Mouse (Mus musculus) forebrain, embryonic 13.5 days (tissue): ENCODE measurements at regions not wholly inside any gene's neighbourhood (a gene's known extent, or its start where the extent isn't known, plus 50 kb on each side); places are given as distances from the start of the nearest gene placed in this dataset.
A peak's percentile ranks its signal among the peaks of the same experiment; 100 is the strongest.

ENCODE experiments used
- ATAC-seq: fragments of 200-750 bp; cut with Nextera tagmentation; 2 replicates; pipeline ENCODE4 v1.8.0; 2017
- H3K27ac ChIP-seq: fragments of 300-500 bp; sonication (generic); 2 replicates; pipeline ENCODE4 v1.5.1; 2015; ENCODE audit warnings: inconsistent platforms, mild to moderate bottlenecking, moderate library complexity
- H3K27me3 ChIP-seq: fragments of 300-500 bp; sonication (generic); 2 replicates; pipeline ENCODE4 v1.6.1; 2015; ENCODE audit warnings: mild to moderate bottlenecking, inconsistent platforms
- H3K36me3 ChIP-seq: fragments of 300-500 bp; sonication (generic); 2 replicates; pipeline ENCODE4 v1.6.1; 2015; ENCODE audit warnings: mild to moderate bottlenecking, inconsistent platforms; ENCODE audit not compliant: poor library complexity, severe bottlenecking
- H3K4me1 ChIP-seq: fragments of 300-500 bp; sonication (generic); 2 replicates; pipeline ENCODE4 v1.6.1; 2015; ENCODE audit warnings: inconsistent platforms
- H3K4me2 ChIP-seq: fragments of 300-500 bp; sonication (generic); 2 replicates; pipeline ENCODE4 v1.6.1; 2015; ENCODE audit warnings: inconsistent platforms, mild to moderate bottlenecking, moderate library complexity
- H3K4me3 ChIP-seq: fragments of 300-500 bp; sonication (generic); 2 replicates; pipeline ENCODE4 v1.5.1; 2015; ENCODE audit warnings: mild to moderate bottlenecking, inconsistent platforms
- H3K9ac ChIP-seq: fragments of 300-500 bp; sonication (generic); 2 replicates; pipeline ENCODE4 v1.6.1; 2015; ENCODE audit warnings: mild to moderate bottlenecking, inconsistent platforms
- H3K9me3 ChIP-seq: fragments of 300-500 bp; sonication (generic); replicated peaks from 2 replicates; pipeline ENCODE4 v1.6.1; 2016; ENCODE audit warnings: inconsistent platforms
- WGBS: fragments of 180-500 bp; shearing (Covaris S2); methylation state at CpG from one replicate; pipeline ENCODE4 v1.1.7; 2015; 5-methylcytosine and 5-hydroxymethylcytosine counted together

DNA sequence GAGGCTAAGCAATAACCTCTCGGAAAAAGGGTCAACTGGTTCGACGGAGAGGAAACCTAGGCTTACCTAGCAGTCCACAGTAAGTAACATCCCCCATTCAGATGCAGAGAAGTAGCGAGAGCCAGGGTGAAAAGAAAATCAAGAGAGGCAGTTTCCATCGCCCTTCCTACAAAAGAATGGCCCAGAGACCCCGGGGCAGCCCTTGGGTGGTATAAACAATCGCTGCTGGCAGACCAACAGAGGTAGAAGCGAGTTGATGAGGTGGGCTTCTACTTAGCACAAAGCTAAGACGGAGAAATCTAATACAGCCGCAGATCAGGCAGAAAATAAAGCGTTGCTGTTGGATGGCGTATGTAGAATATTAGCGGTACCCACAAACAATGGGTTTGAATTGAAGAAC lies 57.8 kb upstream of the Arl15 start:
- no peak overlapping the region for H3K9ac ChIP-seq
- H3K4me3 ChIP-seq = no peak overlapping the region
- H3K27ac ChIP-seq = no peak overlapping the region
- no peaks in the 10 kb centered on the region for H3K27me3 ChIP-seq
- H3K9me3 ChIP-seq = no peaks in the 10 kb centered on the region
- peaks cover 27% of the 10 kb centered on the region for H3K4me1 ChIP-seq
- 70% methylated on average over 13 of the region's 13 CpGs for WGBS
- no peak for ATAC-seq
- no peaks in the 10 kb centered on the region for H3K36me3 ChIP-seq
- no peak overlapping the region for H3K4me2 ChIP-seq

GRCm38 (mm10) chr13:113735611-113736285 lies 58.6 kb upstream of the Arl15 start:
- H3K27me3 ChIP-seq = no peaks in the 10 kb centered on the region
- peaks cover 31% of the 10 kb centered on the region for H3K4me1 ChIP-seq
- no peaks in the 10 kb centered on the region for H3K9me3 ChIP-seq
- H3K4me2 ChIP-seq = no peak overlapping the region
- H3K9ac ChIP-seq = no peak overlapping the region
- no peak overlapping the region for H3K4me3 ChIP-seq
- ATAC-seq = no peak
- H3K36me3 ChIP-seq = no peaks in the 10 kb centered on the region
- 41% methylated on average over 18 of the region's 18 CpGs for WGBS
- H3K27ac ChIP-seq = peak overlapping the region; percentile 88; the same call in 1 of the 2 replicates

DNA sequence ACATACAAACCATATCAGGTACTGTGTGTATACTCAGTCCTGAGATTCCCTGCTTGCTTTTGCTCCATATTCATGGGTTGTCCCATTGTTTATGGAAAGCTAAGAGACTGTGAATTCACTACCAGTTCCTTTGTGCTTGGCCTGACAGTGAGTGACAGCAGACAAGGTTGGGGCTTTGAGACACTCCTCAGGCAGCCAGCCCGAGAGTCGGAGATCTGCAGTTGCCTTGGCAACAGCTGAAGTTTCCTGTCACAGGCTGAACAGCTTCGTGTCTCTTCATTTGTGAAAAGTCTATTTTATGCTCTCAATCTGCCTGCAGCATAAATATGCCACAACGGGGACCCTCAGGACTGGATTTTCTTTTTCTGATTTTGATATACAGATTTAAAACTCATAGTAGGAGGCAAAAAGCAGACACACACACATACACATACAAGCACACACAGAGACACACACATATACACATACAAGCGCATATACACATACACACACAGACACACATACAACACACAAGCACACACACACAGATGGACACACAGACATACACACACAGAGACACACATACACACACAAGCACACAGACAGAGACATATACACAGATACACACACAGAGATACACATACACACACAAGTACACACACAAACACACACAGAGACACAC lies 60.0 kb upstream of the Arl15 start:
- H3K27ac ChIP-seq = peak overlapping the region; percentile 88
- H3K9me3 ChIP-seq = no peaks in the 10 kb centered on the region
- peak; percentile 98 for ATAC-seq
- H3K9ac ChIP-seq = peak overlapping the region; percentile 26; the same call in 1 of the 2 replicates
- no peak overlapping the region for H3K4me3 ChIP-seq
- no peaks in the 10 kb centered on the region for H3K27me3 ChIP-seq
- peaks cover 33% of the 10 kb centered on the region for H3K4me1 ChIP-seq
- WGBS = 14% methylated on average over 5 of the region's 5 CpGs
- H3K36me3 ChIP-seq = no peaks in the 10 kb centered on the region
- peak overlapping the region; percentile 19 for H3K4me2 ChIP-seq

GRCm38 (mm10) chr13:113733734-113734133 lies 60.6 kb upstream of the Arl15 start:
- peak overlapping the region; percentile 88 for H3K27ac ChIP-seq
- peak overlapping the region; percentile 19 for H3K4me2 ChIP-seq
- H3K27me3 ChIP-seq = no peaks in the 10 kb centered on the region
- 60% methylated on average over 2 of the region's 2 CpGs for WGBS
- peak; percentile 51 for ATAC-seq
- H3K4me3 ChIP-seq = no peak overlapping the region
- H3K9ac ChIP-seq = 0 out of 2 replicates have a peak overlapping the region, but pooled peaks have one; percentile 26
- H3K36me3 ChIP-seq = no peaks in the 10 kb centered on the region
- no peaks in the 10 kb centered on the region for H3K9me3 ChIP-seq
- peaks cover 33% of the 10 kb centered on the region for H3K4me1 ChIP-seq

DNA sequence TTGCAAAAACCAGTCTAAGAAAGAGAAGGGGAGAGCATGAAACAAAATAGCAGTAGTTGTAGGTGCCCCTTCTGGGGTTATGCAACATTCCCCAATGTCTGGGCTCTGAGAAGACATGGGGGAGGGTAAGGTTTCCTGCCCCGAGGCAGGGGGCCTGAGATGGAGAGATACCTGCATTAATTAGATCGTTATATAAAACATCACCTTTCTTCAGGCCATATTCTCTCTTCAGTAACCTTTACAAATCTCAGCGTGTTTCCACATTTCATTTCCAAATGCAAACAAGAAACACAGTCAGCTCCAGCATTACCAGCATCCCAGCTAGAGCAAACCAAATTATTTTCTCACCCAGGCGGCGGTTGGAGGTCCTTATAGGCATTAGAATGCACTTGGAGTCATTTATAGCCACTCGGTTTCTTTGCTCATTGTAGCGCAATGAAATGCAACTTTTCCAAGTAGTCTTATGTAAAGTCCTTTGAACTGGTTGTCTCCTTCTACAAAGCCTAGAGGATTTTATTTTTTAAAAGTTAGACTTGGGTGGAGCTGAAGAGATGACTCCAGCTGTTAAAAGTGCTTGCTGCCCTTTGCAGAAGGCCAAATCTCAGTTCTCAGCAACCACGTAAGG lies 63.4 kb upstream of the Arl15 start:
- no peak overlapping the region for H3K4me3 ChIP-seq
- no peak overlapping the region for H3K4me2 ChIP-seq
- H3K9ac ChIP-seq = no peak overlapping the region
- H3K36me3 ChIP-seq = no peaks in the 10 kb centered on the region
- WGBS = 20% methylated on average over 8 of the region's 8 CpGs
- no peaks in the 10 kb centered on the region for H3K9me3 ChIP-seq
- no peak overlapping the region for H3K27ac ChIP-seq
- no peak for ATAC-seq
- H3K27me3 ChIP-seq = no peaks in the 10 kb centered on the region
- H3K4me1 ChIP-seq = peaks cover 33% of the 10 kb centered on the region

- Histone ChIP-seq H3K27ac (no peak overlapping the region), H3K4me2 (no peak overlapping the region), H3K36me3 (no peaks in the 10 kb centered on the region), H3K9ac (no peak overlapping the region), H3K9me3 (no peaks in the 10 kb centered on the region), H3K27me3 (no peaks in the 10 kb centered on the region), H3K4me1 (peaks cover 32% of the 10 kb centered on the region), H3K4me3 (no peak overlapping the region)
- ATAC-seq = no peak
- 86% methylated on average over 6 of the region's 6 CpGs for WGBS
These were observed 64.1 kb upstream of the Arl15 start for GRCm38 (mm10) chr13:113730062-113730775.

- H3K9me3 ChIP-seq = no peaks in the 10 kb centered on the region
- H3K4me2 ChIP-seq = no peak overlapping the region
- H3K27ac ChIP-seq = no peak overlapping the region
- ATAC-seq = no peak
- H3K4me1 ChIP-seq = peaks cover 30% of the 10 kb centered on the region
- no peaks in the 10 kb centered on the region for H3K36me3 ChIP-seq
- H3K27me3 ChIP-seq = no peaks in the 10 kb centered on the region
- H3K9ac ChIP-seq = no peak overlapping the region
- 91% methylated on average over 1 of the region's 1 CpGs for WGBS
- H3K4me3 ChIP-seq = no peak overlapping the region
These were observed 64.7 kb upstream of the Arl15 start for GRCm38 (mm10) chr13:113729574-113729973.

GRCm38 (mm10) chr13:113728111-113728510 lies 64.6 kb upstream of the Hspb3 start:
- ATAC-seq = no peak
- Histone ChIP-seq H3K9me3 (no peaks in the 10 kb centered on the region), H3K36me3 (no peaks in the 10 kb centered on the region), H3K27ac (no peak overlapping the region), H3K27me3 (no peaks in the 10 kb centered on the region), H3K4me3 (no peak overlapping the region), H3K4me2 (no peak overlapping the region), H3K9ac (no peak overlapping the region), H3K4me1 (peaks cover 16% of the 10 kb centered on the region)
- WGBS = 54% methylated on average over 5 of the region's 5 CpGs

DNA sequence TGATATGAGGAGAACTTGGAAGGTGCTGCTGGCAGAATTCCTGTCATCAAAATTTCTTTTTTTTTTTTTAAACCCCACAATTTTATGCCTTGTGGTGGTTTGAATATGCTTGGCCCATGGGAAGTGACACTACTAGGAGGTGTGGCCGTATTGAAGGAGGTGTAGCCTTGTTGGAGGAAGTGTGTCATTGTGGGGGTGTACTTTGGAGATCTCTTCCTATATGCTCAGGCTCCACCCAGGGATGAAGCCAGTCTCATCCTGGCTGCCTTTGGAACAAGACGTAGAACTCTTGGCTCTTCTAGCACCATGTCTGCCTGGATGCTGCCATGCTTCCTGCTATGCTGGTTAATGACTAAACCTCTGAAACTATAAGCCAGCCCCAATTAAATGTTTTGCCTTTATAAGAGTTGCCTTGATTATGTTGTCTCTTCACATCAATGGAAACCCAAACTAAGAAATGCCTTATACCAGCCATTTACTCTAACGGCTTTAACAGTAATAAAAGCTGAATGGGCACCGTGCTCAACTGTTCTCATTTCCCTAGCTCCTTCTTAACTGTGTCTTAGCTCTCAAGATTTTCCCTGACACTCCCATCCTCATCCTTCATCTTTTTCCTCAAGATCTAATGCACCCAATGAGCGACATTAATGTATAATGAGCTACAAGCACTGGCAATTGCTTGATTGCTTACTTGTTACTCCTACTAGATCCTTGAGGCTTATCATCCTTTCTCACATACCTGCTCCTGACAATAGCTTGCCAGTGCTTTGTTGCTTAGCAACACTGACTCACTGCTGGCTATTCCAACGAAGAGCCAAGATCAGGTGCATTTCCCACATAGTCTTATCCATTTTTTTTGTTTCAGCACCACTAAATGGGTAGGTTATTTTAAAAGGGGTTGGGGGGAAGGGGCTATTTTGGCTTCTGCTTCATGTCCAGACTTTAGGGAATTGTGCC lies 61.7 kb upstream of the Hspb3 start:
- Histone ChIP-seq H3K27ac (no peak overlapping the region), H3K36me3 (no peaks in the 10 kb centered on the region), H3K4me1 (0 out of 2 replicates have a peak, but pooled peaks cover 3% of the 10 kb centered on the region), H3K9me3 (no peaks in the 10 kb centered on the region), H3K4me2 (no peak overlapping the region), H3K9ac (no peak overlapping the region), H3K4me3 (no peak overlapping the region), H3K27me3 (no peaks in the 10 kb centered on the region)
- no peak for ATAC-seq
- 63% methylated on average over 6 of the region's 6 CpGs for WGBS

DNA sequence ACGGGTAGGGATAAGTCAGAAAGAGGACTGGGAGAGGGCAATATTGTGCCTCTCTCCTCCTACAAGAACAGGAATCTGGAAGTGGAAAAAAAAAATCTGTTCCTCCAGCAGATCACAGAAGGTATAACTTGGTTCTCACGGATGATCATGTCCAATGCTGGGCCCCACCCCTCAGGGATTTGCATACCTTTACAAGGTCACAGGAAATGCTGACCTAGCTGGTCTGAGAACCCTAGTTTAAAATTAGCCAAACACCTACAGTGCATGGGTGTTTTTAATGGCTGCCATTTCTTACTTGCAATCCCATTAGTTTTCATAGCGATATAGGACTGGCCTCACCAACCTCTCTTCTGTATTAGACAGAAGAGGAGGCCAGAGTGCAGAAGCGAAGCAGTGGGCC lies 51.8 kb upstream of the Hspb3 start:
- H3K9me3 ChIP-seq = peaks cover 7% of the 10 kb centered on the region; the same call in 1 of the 2 replicates
- H3K27me3 ChIP-seq = no peaks in the 10 kb centered on the region
- no peak for ATAC-seq
- H3K4me1 ChIP-seq = 0 out of 2 replicates have a peak, but pooled peaks cover 4% of the 10 kb centered on the region
- no peak overlapping the region for H3K4me3 ChIP-seq
- 92% methylated on average over 4 of the region's 4 CpGs for WGBS
- no peak overlapping the region for H3K27ac ChIP-seq
- H3K4me2 ChIP-seq = no peak overlapping the region
- no peaks in the 10 kb centered on the region for H3K36me3 ChIP-seq
- no peak overlapping the region for H3K9ac ChIP-seq

GRCm38 (mm10) chr13:113713844-113714243 lies 50.4 kb upstream of the Hspb3 start:
- Histone ChIP-seq H3K27ac (no peak overlapping the region), H3K36me3 (no peaks in the 10 kb centered on the region), H3K4me2 (no peak overlapping the region), H3K27me3 (no peaks in the 10 kb centered on the region), H3K4me3 (no peak overlapping the region), H3K9me3 (peaks cover 7% of the 10 kb centered on the region; the same call in 1 of the 2 replicates), H3K9ac (no peak overlapping the region), H3K4me1 (0 out of 2 replicates have a peak, but pooled peaks cover 4% of the 10 kb centered on the region)
- 67% methylated on average over 4 of the region's 4 CpGs for WGBS
- no peak for ATAC-seq
